Mouse (Mus musculus): ENCODE results near the gene Pja2. TPM values are rescaled to one million over a fixed set of nuclear protein-coding genes. Genes with fewer than 3 reads are reported as not detected.
A peak's percentile ranks its signal among the peaks of the same experiment; 100 is the strongest.

Pja2 gene
- polyA plus RNA-seq, 1 experiment from 2014 or later: 14.6 TPM

DNA sequence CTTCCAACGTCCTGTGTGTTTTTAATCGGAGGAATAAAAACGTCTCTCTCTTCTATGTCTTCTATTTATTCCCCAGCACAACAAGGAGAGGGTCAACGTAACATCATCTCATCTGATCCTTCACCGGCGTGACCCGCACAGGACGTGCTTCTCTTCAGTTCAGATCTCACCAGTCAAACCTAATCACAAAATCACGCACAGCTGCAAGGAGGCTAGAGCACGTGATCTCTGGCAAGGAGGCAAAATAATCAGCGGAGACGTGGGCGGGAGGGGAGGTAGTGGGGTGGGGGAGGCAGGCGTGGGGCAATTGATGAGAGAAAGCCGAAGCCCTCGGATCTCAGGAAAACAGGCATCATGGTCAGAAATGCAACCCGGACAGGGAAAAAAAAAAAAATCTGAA lies 14.4 kb upstream of the Pja2 start:
- H3K4me2 ChIP-seq (ENCODE audit: low read depth, low read length): no peak overlapping the region
- WGBS (ENCODE audit: insufficient replicate concordance): 66% methylated on average over 17 of the region's 17 CpGs
- no peak for TF ChIP-seq EP300 (IDR thresholded peaks at IDR 0.05; ENCODE audit: low read depth)
- TF ChIP-seq CTCF (IDR thresholded peaks at IDR 0.05; ENCODE audit: low read depth): no peak
- H3K9me3 ChIP-seq (ENCODE audit: low read length): no peaks in the 10 kb centered on the region
- no peak for DNase-seq
- no peak overlapping the region for H3K9ac ChIP-seq (replicated peaks)
- H3K4me3 ChIP-seq (ENCODE audit: low read depth, low read length): no peak overlapping the region
- no peak overlapping the region for H3K27ac ChIP-seq (ENCODE audit: low read depth)
- no peaks in the 10 kb centered on the region for H3K27me3 ChIP-seq (ENCODE audit: insufficient read depth, low read length)
- H3K4me1 ChIP-seq (ENCODE audit: insufficient read depth): no peaks in the 10 kb centered on the region
- H3K36me3 ChIP-seq (replicated peaks; ENCODE audit: insufficient read depth, low read length): no peaks in the 10 kb centered on the region
- no peak for ATAC-seq

DNA sequence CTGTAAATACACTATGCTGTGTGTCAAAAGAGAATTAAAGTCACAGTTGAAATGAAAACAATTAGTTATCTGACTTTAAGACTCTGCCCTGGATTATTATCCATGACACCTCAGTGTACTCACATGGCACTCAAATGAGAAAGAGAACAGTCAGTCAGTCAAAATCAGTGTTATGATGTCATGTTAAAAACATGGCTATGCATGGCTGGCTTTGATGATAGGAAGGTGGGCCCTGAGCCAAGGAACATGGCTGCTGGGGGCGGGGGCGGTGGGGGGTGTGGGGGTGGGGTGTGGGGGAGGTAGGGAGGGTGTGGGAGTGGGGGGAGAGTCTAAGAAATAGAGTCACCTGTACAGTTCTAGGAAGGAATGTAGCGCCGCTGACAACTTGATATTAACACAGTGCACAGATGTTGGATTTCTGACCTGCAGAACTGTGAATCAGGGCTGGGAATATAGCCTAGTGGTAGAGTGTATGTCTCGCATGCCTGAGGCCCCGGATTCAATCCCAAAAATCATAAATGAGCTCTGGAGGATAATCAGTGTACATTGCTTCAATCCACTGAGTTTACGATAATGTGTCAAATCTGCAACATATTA lies 13.0 kb upstream of the Pja2 start:
- Histone ChIP-seq H3K4me1 (ENCODE audit: insufficient read depth) (no peaks in the 10 kb centered on the region), H3K36me3 (replicated peaks; ENCODE audit: insufficient read depth, low read length) (no peaks in the 10 kb centered on the region), H3K27ac (ENCODE audit: low read depth) (no peak overlapping the region), H3K4me3 (ENCODE audit: low read depth, low read length) (no peak overlapping the region), H3K9me3 (ENCODE audit: low read length) (no peaks in the 10 kb centered on the region), H3K4me2 (ENCODE audit: low read depth, low read length) (no peak overlapping the region), H3K9ac (replicated peaks) (no peak overlapping the region), H3K27me3 (ENCODE audit: insufficient read depth, low read length) (no peaks in the 10 kb centered on the region)
- DNase-seq: no peak
- 77% methylated on average over 7 of the region's 7 CpGs for WGBS (ENCODE audit: insufficient replicate concordance)
- ATAC-seq: no peak
- TF ChIP-seq CTCF (IDR thresholded peaks at IDR 0.05; ENCODE audit: low read depth) (no peak), EP300 (IDR thresholded peaks at IDR 0.05; ENCODE audit: low read depth) (no peak)

DNA sequence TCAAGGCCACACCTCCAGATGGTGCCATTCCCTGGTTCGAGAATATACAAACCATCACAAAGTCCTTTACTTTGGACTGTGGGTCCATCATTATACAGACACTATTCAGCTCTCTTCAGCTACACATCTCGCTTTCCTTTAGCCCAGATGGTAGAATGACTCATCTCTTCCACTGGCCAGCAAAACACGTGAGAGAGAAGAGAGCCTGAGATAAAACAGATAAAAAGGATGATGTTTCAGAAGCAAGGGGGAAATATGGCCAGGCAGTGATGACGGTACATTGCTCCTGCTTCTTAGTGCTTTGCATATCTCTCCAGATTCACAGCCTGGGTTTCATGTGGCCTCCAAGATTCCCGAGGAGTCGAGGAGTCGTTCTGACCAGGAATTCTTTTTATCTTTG lies 10.0 kb upstream of the Pja2 start:
- Histone ChIP-seq H3K4me2 (ENCODE audit: low read depth, low read length) (no peak overlapping the region), H3K27ac (ENCODE audit: low read depth) (no peak overlapping the region), H3K9me3 (ENCODE audit: low read length) (no peaks in the 10 kb centered on the region), H3K36me3 (replicated peaks; ENCODE audit: insufficient read depth, low read length) (no peaks in the 10 kb centered on the region), H3K4me1 (ENCODE audit: insufficient read depth) (no peaks in the 10 kb centered on the region), H3K27me3 (ENCODE audit: insufficient read depth, low read length) (no peaks in the 10 kb centered on the region), H3K9ac (replicated peaks) (no peak overlapping the region), H3K4me3 (ENCODE audit: low read depth, low read length) (no peak overlapping the region)
- TF ChIP-seq CTCF (IDR thresholded peaks at IDR 0.05; ENCODE audit: low read depth) (no peak), EP300 (IDR thresholded peaks at IDR 0.05; ENCODE audit: low read depth) (no peak)
- DNase-seq (no peak), ATAC-seq (no peak)
- 64% methylated on average over 7 of the region's 7 CpGs for WGBS (ENCODE audit: insufficient replicate concordance)

DNA sequence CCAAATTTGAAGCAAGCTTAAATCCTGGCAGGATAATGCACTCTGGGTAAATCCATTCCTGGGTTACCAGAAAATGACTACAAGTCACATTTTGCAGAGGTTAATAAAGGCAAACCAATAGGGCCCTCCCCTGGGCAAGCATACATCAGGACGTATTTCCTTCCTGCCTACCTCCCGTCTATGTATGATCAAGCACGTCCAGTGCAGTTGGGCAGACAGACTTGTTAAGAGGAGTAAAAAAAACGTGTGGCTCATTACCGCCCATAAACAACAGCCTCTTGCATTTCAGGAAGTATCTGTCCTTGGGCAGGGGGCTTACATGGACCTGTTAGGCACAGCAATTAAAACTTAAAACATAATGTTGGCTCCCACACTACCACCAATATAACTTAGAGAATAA lies 8.0 kb upstream of the Pja2 start:
- H3K36me3 ChIP-seq (replicated peaks; ENCODE audit: insufficient read depth, low read length): no peaks in the 10 kb centered on the region
- no peak overlapping the region for H3K4me3 ChIP-seq (ENCODE audit: low read depth, low read length)
- DNase-seq: no peak
- no peak overlapping the region for H3K27ac ChIP-seq (ENCODE audit: low read depth)
- H3K27me3 ChIP-seq (ENCODE audit: insufficient read depth, low read length): no peaks in the 10 kb centered on the region
- WGBS (ENCODE audit: insufficient replicate concordance): 38% methylated on average over 5 of the region's 5 CpGs
- TF ChIP-seq EP300 (IDR thresholded peaks at IDR 0.05; ENCODE audit: low read depth) (no peak), CTCF (IDR thresholded peaks at IDR 0.05; ENCODE audit: low read depth) (no peak)
- no peak for ATAC-seq
- no peak overlapping the region for H3K4me2 ChIP-seq (ENCODE audit: low read depth, low read length)
- no peaks in the 10 kb centered on the region for H3K9me3 ChIP-seq (ENCODE audit: low read length)
- no peak overlapping the region for H3K9ac ChIP-seq (replicated peaks)
- H3K4me1 ChIP-seq (ENCODE audit: insufficient read depth): no peaks in the 10 kb centered on the region

DNA sequence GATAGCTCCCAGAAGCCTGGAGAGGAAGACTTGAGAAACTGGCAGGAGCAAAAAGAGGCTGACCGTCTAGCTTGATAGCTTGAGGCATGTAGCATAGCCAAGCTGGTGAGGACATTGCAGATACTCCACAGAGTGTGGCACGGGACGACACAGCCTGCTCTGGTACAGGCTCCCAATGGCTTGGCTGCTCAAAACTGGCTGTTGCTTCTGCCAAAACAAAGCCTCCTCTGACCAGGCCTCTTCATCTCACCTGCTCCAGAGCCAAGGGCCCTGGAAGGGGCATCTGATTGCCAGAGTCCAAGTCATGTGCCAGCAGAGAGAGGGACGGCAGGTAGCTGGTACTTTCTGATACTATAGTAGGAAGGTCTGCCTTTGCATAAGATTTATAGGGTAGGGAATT lies 5.5 kb upstream of the Pja2 start:
- ATAC-seq (no peak), DNase-seq (no peak)
- Histone ChIP-seq H3K36me3 (replicated peaks; ENCODE audit: insufficient read depth, low read length) (no peaks in the 10 kb centered on the region), H3K4me1 (ENCODE audit: insufficient read depth) (peaks cover 3% of the 10 kb centered on the region), H3K9ac (replicated peaks) (no peak overlapping the region), H3K27me3 (ENCODE audit: insufficient read depth, low read length) (no peaks in the 10 kb centered on the region), H3K9me3 (ENCODE audit: low read length) (no peaks in the 10 kb centered on the region), H3K4me2 (ENCODE audit: low read depth, low read length) (no peak overlapping the region), H3K27ac (ENCODE audit: low read depth) (no peak overlapping the region), H3K4me3 (ENCODE audit: low read depth, low read length) (no peak overlapping the region)
- WGBS (ENCODE audit: insufficient replicate concordance): 75% methylated on average over 4 of the region's 4 CpGs
- no peak for TF ChIP-seq EP300 (IDR thresholded peaks at IDR 0.05; ENCODE audit: low read depth)
- TF ChIP-seq CTCF (IDR thresholded peaks at IDR 0.05; ENCODE audit: low read depth): no peak

DNA sequence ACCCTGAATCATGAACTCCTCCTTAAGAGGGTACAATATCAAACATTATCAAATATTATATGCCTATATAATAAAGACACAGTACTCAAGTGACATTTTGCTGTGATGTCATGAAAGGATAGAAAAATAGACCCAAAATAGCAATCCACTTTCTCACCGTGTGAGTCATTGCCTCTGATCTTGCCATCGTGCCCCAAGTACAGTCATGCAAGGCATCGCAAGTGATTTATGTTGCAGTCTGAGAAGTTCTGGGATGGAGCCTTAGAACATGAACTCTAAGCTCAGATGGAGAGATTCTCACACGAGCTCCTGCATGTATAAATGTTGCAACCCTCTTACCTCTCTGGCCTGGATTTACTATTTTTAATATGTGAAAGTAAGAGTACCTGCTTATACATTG lies 2.2 kb upstream of the Pja2 start:
- Histone ChIP-seq H3K27ac (ENCODE audit: low read depth) (no peak overlapping the region), H3K9ac (replicated peaks) (no peak overlapping the region), H3K4me3 (ENCODE audit: low read depth, low read length) (no peak overlapping the region), H3K4me1 (ENCODE audit: insufficient read depth) (peaks cover 8% of the 10 kb centered on the region), H3K9me3 (ENCODE audit: low read length) (no peaks in the 10 kb centered on the region), H3K4me2 (ENCODE audit: low read depth, low read length) (no peak overlapping the region), H3K27me3 (ENCODE audit: insufficient read depth, low read length) (no peaks in the 10 kb centered on the region), H3K36me3 (replicated peaks; ENCODE audit: insufficient read depth, low read length) (no peaks in the 10 kb centered on the region)
- ATAC-seq (no peak), DNase-seq (no peak)
- TF ChIP-seq CTCF (IDR thresholded peaks at IDR 0.05; ENCODE audit: low read depth) (no peak), EP300 (IDR thresholded peaks at IDR 0.05; ENCODE audit: low read depth) (no peak)
- WGBS (ENCODE audit: insufficient replicate concordance): 80% methylated on average over 4 of the region's 4 CpGs

DNA sequence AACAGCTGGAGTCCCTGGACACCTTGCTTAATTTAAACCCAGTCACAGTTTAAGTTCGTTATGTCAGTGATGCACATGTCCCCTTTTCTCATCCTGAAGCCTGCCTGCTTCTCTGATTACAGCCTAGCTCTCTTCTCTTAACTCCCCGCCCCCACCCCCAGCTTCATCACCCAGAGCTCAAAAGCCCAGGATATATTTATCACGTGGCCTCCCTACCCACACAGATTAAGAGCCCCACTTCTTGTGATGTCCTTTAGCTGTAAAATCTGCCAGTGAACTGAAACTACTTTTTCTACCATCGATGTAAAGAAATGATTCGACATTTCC lies 1.0 kb upstream of the Pja2 start:
- no peak for TF ChIP-seq CTCF (IDR thresholded peaks at IDR 0.05; ENCODE audit: low read depth)
- TF ChIP-seq EP300 (IDR thresholded peaks at IDR 0.05; ENCODE audit: low read depth): no peak
- Histone ChIP-seq H3K9ac (replicated peaks) (peak overlapping the region; percentile 75), H3K9me3 (ENCODE audit: low read length) (no peaks in the 10 kb centered on the region), H3K4me1 (ENCODE audit: insufficient read depth) (peaks cover 8% of the 10 kb centered on the region), H3K27me3 (ENCODE audit: insufficient read depth, low read length) (no peaks in the 10 kb centered on the region), H3K27ac (ENCODE audit: low read depth) (peak overlapping the region; percentile 67; the same call in 1 of the 2 replicates), H3K4me2 (ENCODE audit: low read depth, low read length) (peak overlapping the region; percentile 88), H3K4me3 (ENCODE audit: low read depth, low read length) (peak overlapping the region; percentile 60), H3K36me3 (replicated peaks; ENCODE audit: insufficient read depth, low read length) (no peaks in the 10 kb centered on the region)
- WGBS (ENCODE audit: insufficient replicate concordance): 19% methylated on average over 5 of the region's 5 CpGs
- ATAC-seq (no peak), DNase-seq (peak; percentile 21)
